Mouse (Mus musculus) heart, postnatal 0 days (tissue): ENCODE measurements around the gene Prdm16.

Source experiments
- CTCF ChIP-seq: IDR thresholded peaks from 2 replicates; pipeline ENCODE4 v1.5.1; 2016; ENCODE audit warnings: antibody characterized with exemption, control low read depth, low read depth
- EP300 ChIP-seq: IDR thresholded peaks from 2 replicates; pipeline ENCODE4 v1.6.1; 2016; ENCODE audit warnings: antibody characterized with exemption, low read depth

GRCm38 (mm10) chr4:154310576-154311262, 326.0 kb downstream of the Prdm16 start:
- no peak for TF ChIP-seq CTCF
- no peak for TF ChIP-seq EP300
